Mouse (Mus musculus): Measurements from ENCODE around the gene Ndfip2.

DNA sequence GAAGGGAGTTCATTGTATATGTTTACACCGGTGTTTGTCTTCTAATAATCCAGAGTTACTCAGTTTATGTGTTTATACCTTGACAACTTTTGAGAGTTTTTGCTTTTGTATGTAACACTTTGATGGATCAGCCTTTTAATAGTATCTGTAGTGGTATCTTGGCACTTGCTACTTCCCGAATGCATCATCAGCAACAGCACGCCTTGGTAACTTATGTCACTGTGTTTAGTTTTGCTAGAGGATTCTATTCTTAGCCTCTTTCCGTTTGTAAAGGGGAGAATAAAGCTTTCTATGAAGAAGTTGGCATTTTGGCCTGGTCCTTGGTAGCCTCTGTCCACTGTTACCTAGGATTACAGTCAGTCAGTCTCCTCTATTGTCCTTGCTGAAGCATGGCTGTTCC is 14.2 kb downstream of the Ndfip2 start:
- TF ChIP-seq CTCF (IDR thresholded peaks at IDR 0.05; ENCODE audit: low read depth, low read length) = no peak
- TF ChIP-seq POLR2A (IDR thresholded peaks at IDR 0.05; ENCODE audit: insufficient read depth, low read length) = no peak
- no peak for TF ChIP-seq EP300 (IDR thresholded peaks at IDR 0.05; ENCODE audit: insufficient read depth, low read depth, low read length)

All from ES-Bruce4 (cell line).